Mouse (Mus musculus) E14TG2a.4 (cell line): ENCODE measurements around the gene Olfr872.
"Not testable (repeated sequence)": the region's sequence is repeated elsewhere in the genome, so short reads cannot be mapped to it uniquely, and the experiment has no call there.

Source experiments
- H3K27me3 ChIP-seq: 2 replicates; pipeline ENCODE4 v1.6.1; 2014; ENCODE audit warnings: low read length, control low read depth; ENCODE audit not compliant: insufficient read depth
- H3K36me3 ChIP-seq: 2 replicates; pipeline ENCODE4 v1.6.1; 2014; ENCODE audit warnings: low read length, control low read depth; ENCODE audit not compliant: insufficient read depth
- H3K4me1 ChIP-seq: replicated peaks from 2 replicates; pipeline ENCODE4 v1.6.1; 2014; ENCODE audit warnings: low read depth, low read length, control low read depth
- H3K4me3 ChIP-seq: replicated peaks from 2 replicates; pipeline ENCODE4 v1.5.1; 2014; ENCODE audit warnings: mild to moderate bottlenecking, low read length
- H3K9me3 ChIP-seq: 2 replicates; pipeline ENCODE4 v1.6.1; 2014; ENCODE audit warnings: low read length, control low read depth
- CTCF ChIP-seq: conservative IDR thresholded peaks from 2 replicates; pipeline ENCODE4 v1.5.1; 2014; ENCODE audit warnings: low read length
- NANOG ChIP-seq: IDR thresholded peaks from 2 replicates; pipeline ENCODE4 v1.6.1; 2014; ENCODE audit warnings: borderline replicate concordance, low read length, mixed read lengths
- POU5F1 ChIP-seq: IDR thresholded peaks from 2 replicates; pipeline ENCODE4 v1.6.1; 2014; ENCODE audit warnings: low read length, borderline replicate concordance

Gene Olfr872

DNA sequence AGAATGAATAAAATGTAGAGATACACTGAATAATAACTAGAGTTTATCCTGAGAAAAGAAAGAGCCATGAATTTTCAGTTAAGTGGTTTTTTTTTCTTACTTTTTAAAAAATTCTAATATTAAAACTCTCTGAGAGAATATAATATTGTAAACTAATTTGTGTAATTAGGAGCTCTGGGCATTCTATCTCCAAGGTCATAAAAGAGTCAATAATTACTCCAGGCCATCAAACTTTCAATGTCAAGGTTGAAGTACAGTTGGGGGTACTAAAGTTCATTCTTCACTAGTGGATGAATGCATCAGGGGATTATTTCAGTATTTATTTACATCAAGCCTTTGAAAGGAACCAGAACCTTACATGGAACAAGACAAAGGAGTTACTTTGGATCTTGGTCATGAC, at the start of gene Olfr872:
Gene Olfr872, plus strand, starts transcription at position 301 of the 400 bp plus-strand sequence.
- H3K4me1 ChIP-seq = no peaks in the 10 kb centered on the region
- no peak for TF ChIP-seq NANOG
- no peak for TF ChIP-seq CTCF
- TF ChIP-seq POU5F1 = no peak
- H3K36me3 ChIP-seq = no peaks in the 10 kb centered on the region

GRCm38 (mm10) chr9:20202131-20202530, 34.8 kb upstream of the Olfr872 start:
- Histone ChIP-seq H3K4me3 (no peak overlapping the region), H3K4me1 (no peaks in the 10 kb centered on the region), H3K9me3 (peaks cover 59% of the 10 kb centered on the region), H3K27me3 (no peaks in the 10 kb centered on the region), H3K36me3 (no peaks in the 10 kb centered on the region)
- TF ChIP-seq NANOG (peak; percentile 73), POU5F1 (no peak), CTCF (no peak)

More for the DNA sequence above, at the start of gene Olfr872:
- H3K9me3 ChIP-seq = peaks cover 43% of the 10 kb centered on the region
- no peaks in the 10 kb centered on the region for H3K27me3 ChIP-seq
- no peak within 1 kb of the TSS for H3K4me3 ChIP-seq

DNA sequence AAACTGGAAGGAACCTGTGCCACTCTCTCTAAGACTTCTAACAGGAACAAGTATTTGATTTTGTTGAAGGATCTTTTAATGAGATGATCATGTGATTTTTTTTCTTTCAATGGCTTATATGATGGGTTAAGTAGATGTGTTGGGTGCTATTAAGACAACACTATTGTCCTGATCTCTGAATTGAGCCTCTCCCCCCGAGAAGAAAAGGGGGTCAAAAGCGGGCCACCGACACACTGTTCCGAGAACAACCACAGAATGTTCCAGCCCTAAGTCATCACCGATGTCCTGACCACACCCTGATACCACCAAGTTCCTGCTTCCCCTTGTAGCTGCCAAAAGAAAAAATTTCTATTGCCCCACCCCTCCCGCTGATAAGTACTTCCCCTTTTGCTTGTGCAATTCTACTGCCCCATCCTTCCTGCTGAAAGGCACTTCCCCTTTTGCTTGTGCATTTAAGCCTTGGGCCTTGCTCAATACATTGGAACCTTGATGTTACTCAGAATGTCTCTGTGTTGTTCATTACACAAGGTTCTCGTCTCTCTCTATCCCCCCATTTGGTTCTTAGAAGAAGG, 33.4 kb upstream of the Olfr872 start:
- not testable (repeated sequence) for H3K27me3 ChIP-seq, H3K4me1 ChIP-seq, H3K4me3 ChIP-seq, H3K36me3 ChIP-seq
- H3K9me3 ChIP-seq = peaks cover 54% of the 10 kb centered on the region

DNA sequence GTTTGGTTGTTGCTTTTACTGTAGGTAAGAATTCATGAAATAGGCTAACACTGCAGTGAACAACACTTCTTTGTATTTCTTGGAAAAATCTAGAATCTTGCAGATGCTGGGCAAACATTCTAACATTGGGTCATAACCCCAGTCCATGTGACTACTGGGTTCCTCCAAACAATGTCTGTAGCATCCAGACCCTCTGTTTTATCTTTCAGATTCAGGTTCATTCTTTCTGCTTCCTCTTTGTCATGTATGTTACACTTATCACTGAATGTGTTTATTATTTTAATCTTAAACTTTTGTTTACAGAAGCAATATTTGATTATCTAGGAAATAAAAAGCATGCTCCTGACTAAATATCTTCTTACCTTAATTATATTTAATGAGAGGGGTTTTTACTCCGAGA, 26.1 kb upstream of the Olfr872 start:
- Histone ChIP-seq H3K4me3 (no peak overlapping the region), H3K9me3 (peaks cover 4% of the 10 kb centered on the region; the same call in 1 of the 2 replicates), H3K36me3 (no peaks in the 10 kb centered on the region), H3K4me1 (no peaks in the 10 kb centered on the region), H3K27me3 (no peaks in the 10 kb centered on the region)
- TF ChIP-seq POU5F1 = no peak
- TF ChIP-seq CTCF = no peak
- no peak for TF ChIP-seq NANOG

- no peak for TF ChIP-seq NANOG
- no peak for TF ChIP-seq POU5F1
- TF ChIP-seq CTCF = no peak
- Histone ChIP-seq H3K36me3 (no peaks in the 10 kb centered on the region), H3K4me1 (no peaks in the 10 kb centered on the region), H3K4me3 (no peak overlapping the region), H3K27me3 (no peaks in the 10 kb centered on the region), H3K9me3 (peaks cover 4% of the 10 kb centered on the region; the same call in 1 of the 2 replicates)
Observed at GRCm38 (mm10) chr9:20211477-20211876, 25.4 kb upstream of the Olfr872 start.

- TF ChIP-seq CTCF = no peak
- TF ChIP-seq POU5F1 = no peak
- TF ChIP-seq NANOG = no peak
- Histone ChIP-seq H3K36me3 (no peaks in the 10 kb centered on the region), H3K9me3 (peaks cover 2% of the 10 kb centered on the region; the same call in 1 of the 2 replicates), H3K4me1 (no peaks in the 10 kb centered on the region), H3K27me3 (no peaks in the 10 kb centered on the region), H3K4me3 (no peak within 1 kb of the TSS)
Observed at GRCm38 (mm10) chr9:20211907-20212306, 25.0 kb upstream of the Olfr872 start, which contains the start of gene Olfr871. Gene Olfr871, plus strand, starts transcription at chr9:20212207.

DNA sequence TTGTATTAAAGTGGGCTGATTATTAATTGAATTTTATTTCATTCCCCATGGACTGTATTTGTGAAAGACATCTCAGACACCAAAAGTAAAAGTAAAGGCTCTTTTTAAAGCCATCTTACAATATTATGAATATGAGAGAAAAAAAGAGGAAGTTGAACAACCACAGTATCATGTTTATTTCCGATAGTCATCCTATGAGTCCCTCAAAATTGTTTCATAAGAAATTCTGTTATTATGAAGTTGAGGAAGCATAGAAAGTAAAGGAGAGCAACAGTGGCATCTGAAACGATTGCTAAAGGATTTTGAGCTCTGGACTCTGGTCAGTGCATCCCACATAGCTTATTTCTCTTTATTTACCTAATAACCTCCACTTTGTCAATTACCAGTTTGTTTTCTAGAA, 459 bp downstream of the Olfr872 start:
- H3K36me3 ChIP-seq = no peaks in the 10 kb centered on the region
- H3K4me3 ChIP-seq = no peak overlapping the region
- no peaks in the 10 kb centered on the region for H3K4me1 ChIP-seq
- H3K27me3 ChIP-seq = no peaks in the 10 kb centered on the region
- TF ChIP-seq NANOG = no peak
- no peak for TF ChIP-seq CTCF
- TF ChIP-seq POU5F1 = no peak
- H3K9me3 ChIP-seq = peaks cover 37% of the 10 kb centered on the region

GRCm38 (mm10) chr9:20282051-20282450, 45.1 kb downstream of the Olfr872 start, which contains the start of gene Olfr39:
Gene Olfr39, plus strand, starts transcription at chr9:20282351.
- TF ChIP-seq POU5F1 (no peak), CTCF (no peak), NANOG (no peak)
- no peaks in the 10 kb centered on the region for H3K9me3 ChIP-seq
- H3K36me3 ChIP-seq = no peaks in the 10 kb centered on the region
- H3K4me3 ChIP-seq = no peak within 1 kb of the TSS
- H3K27me3 ChIP-seq = no peaks in the 10 kb centered on the region
- H3K4me1 ChIP-seq = no peaks in the 10 kb centered on the region

- H3K36me3 ChIP-seq = not testable (repeated sequence)
Observed at GRCm38 (mm10) chr9:20295562-20295961, 58.6 kb downstream of the Olfr872 start.

More at GRCm38 (mm10) chr9:20295562-20295961, 58.6 kb downstream of the Olfr872 start:
- not testable (repeated sequence) for H3K4me3 ChIP-seq, H3K9me3 ChIP-seq, H3K27me3 ChIP-seq
- H3K4me1 ChIP-seq = peaks cover 11% of the 10 kb centered on the region
